ENCODE assay signal across 29 mouse cellular contexts in the genomic region with DNA sequence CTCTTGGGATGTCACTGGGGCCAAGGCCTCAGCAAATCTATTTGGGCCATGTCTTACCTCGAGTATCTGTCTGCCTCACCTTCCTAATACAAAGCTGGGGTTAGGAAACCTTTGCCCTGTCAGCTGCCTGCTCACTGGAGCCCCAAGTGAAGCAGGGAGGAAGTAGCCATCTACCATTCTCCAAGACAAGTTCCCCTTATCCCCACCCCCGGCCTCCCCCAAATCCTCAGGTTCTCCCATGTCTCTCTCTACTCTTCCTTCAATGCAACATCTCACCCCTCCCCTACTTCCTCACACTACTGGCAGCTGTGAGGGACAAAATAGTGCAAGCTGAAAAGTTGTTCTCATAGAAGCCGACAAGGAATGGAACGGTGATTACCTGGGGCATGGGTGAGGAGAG. TPM values are rescaled to one million over a fixed set of nuclear protein-coding genes. Genes with fewer than 3 reads are reported as not detected.
A peak's percentile ranks its signal among the peaks of the same experiment; 100 is the strongest.
DNase-seq lines count a peak whose midpoint lies in the region; ATAC-seq and TF ChIP-seq lines count a peak whose summit lies in the region.
"Had no signal": no experiment of that assay in that cellular context is flagged by ENCODE, and none has a peak within 500 bp of the region (broad histone marks: within the 10 kb centered on the region; RNA-seq: fewer than 3 reads in every experiment).

No protein-coding gene starts in this region.

- no peak overlapping the region; the same call in 1 of the 2 replicates for H3K27ac ChIP-seq in intestine, postnatal 0 days (ENCODE audit: low read depth, low read length)
- no peak overlapping the region for H3K27ac ChIP-seq in intestine, embryonic 15.5 days
- no peak overlapping the region for H3K27ac ChIP-seq in midbrain, embryonic 11.5 days (ENCODE audit: low read depth, low read length)
- H3K27ac ChIP-seq in midbrain, embryonic 14.5 days (replicated peaks; ENCODE audit: low read depth, low read length) = no peak overlapping the region
- H3K27ac ChIP-seq in forebrain, embryonic 14.5 days (ENCODE audit: low read depth, low read length) = no peak overlapping the region
- H3K27ac ChIP-seq: embryonic facial prominence, embryonic 13.5 days; embryonic facial prominence, embryonic 15.5 days; forebrain, embryonic 10.5 days; forebrain, embryonic 12.5 days; forebrain, embryonic 15.5 days had no signal

- peak; percentile 19 for DNase-seq in midbrain, embryonic 11.5 days (ENCODE audit: low spot score, missing footprints)
- DNase-seq in midbrain, embryonic 14.5 days = no peak
- DNase-seq in forebrain, embryonic 14.5 days (ENCODE audit: low spot score) = no peak
- DNase-seq: adrenal gland, adult 2 months; adrenal gland, postnatal 10 days; adrenal gland, postnatal 25 days; cerebellum, adult 11 months; cerebellum, adult 18-20 months; cerebellum, adult 8-10 months; cerebellum, adult 9-11 months; cerebellum, postnatal 14 days; cerebellum, postnatal 36 days; embryo, embryonic 11 days had no signal

- WGBS in intestine, postnatal 0 days = 65% methylated on average over 4 of the region's 4 CpGs
- 76% methylated on average over 4 of the region's 4 CpGs for WGBS in intestine, embryonic 15.5 days
- 90% methylated on average over 4 of the region's 4 CpGs for WGBS in midbrain, embryonic 11.5 days
- WGBS in midbrain, embryonic 14.5 days = 89% methylated on average over 4 of the region's 4 CpGs
- WGBS in forebrain, embryonic 14.5 days = 88% methylated on average over 4 of the region's 4 CpGs

- peaks cover 14% of the 10 kb centered on the region for H3K36me3 ChIP-seq in intestine, postnatal 0 days (ENCODE audit: control insufficient read depth, insufficient read depth)
- H3K36me3 ChIP-seq in intestine, embryonic 15.5 days = no peaks in the 10 kb centered on the region; the same call in 1 of the 2 replicates
- H3K36me3 ChIP-seq in midbrain, embryonic 11.5 days (ENCODE audit: control insufficient read depth, insufficient read depth, low read length) = no peaks in the 10 kb centered on the region
- no peaks in the 10 kb centered on the region for H3K36me3 ChIP-seq in midbrain, embryonic 14.5 days (ENCODE audit: control insufficient read depth, insufficient read depth, low read length)
- H3K36me3 ChIP-seq in forebrain, embryonic 14.5 days (ENCODE audit: control insufficient read depth, insufficient read depth, low read length) = 0 out of 2 replicates have a peak, but pooled peaks cover 5% of the 10 kb centered on the region
- H3K36me3 ChIP-seq: forebrain, embryonic 15.5 days had no signal

- H3K4me1 ChIP-seq in intestine, postnatal 0 days (replicated peaks; ENCODE audit: control insufficient read depth, insufficient read depth, low read length) = peaks cover 5% of the 10 kb centered on the region; the same call in 1 of the 2 replicates
- H3K4me1 ChIP-seq in intestine, embryonic 15.5 days (replicated peaks) = 0 out of 2 replicates have a peak, but pooled peaks cover 4% of the 10 kb centered on the region
- peaks cover 2% of the 10 kb centered on the region; the same call in 1 of the 2 replicates for H3K4me1 ChIP-seq in midbrain, embryonic 11.5 days (ENCODE audit: control insufficient read depth, insufficient read depth, low read length)
- no peaks in the 10 kb centered on the region for H3K4me1 ChIP-seq in midbrain, embryonic 14.5 days (ENCODE audit: control insufficient read depth, insufficient read depth, low read length)
- peaks cover 18% of the 10 kb centered on the region for H3K4me1 ChIP-seq in forebrain, embryonic 14.5 days (ENCODE audit: control insufficient read depth, insufficient read depth, low read length)
- H3K4me1 ChIP-seq: embryonic facial prominence, embryonic 15.5 days had no signal

- TF ChIP-seq CTCF in intestine, postnatal 0 days (IDR thresholded peaks at IDR 0.05; ENCODE audit: low read depth) = 0 out of 2 replicates have a peak, but pooled peaks have one; percentile 18

- H3K9ac ChIP-seq in intestine, postnatal 0 days (ENCODE audit: low read depth, low read length) = no peak overlapping the region
- H3K9ac ChIP-seq in intestine, embryonic 15.5 days = no peak overlapping the region
- H3K9ac ChIP-seq in midbrain, embryonic 11.5 days (ENCODE audit: low read length) = no peak overlapping the region
- H3K9ac ChIP-seq in midbrain, embryonic 14.5 days (replicated peaks; ENCODE audit: low read length) = no peak overlapping the region
- no peak overlapping the region for H3K9ac ChIP-seq in forebrain, embryonic 14.5 days (ENCODE audit: low read length)
- H3K9ac ChIP-seq: embryonic facial prominence, embryonic 13.5 days; embryonic facial prominence, embryonic 15.5 days; forebrain, embryonic 12.5 days; forebrain, embryonic 15.5 days had no signal

- H3K4me3 ChIP-seq in intestine, postnatal 0 days (ENCODE audit: low read depth, low read length) = no peak overlapping the region
- H3K4me3 ChIP-seq in intestine, embryonic 15.5 days (replicated peaks) = no peak overlapping the region
- H3K4me3 ChIP-seq in midbrain, embryonic 11.5 days (ENCODE audit: low read depth, low read length) = no peak overlapping the region
- no peak overlapping the region for H3K4me3 ChIP-seq in midbrain, embryonic 14.5 days (replicated peaks; ENCODE audit: low read depth, low read length)
- no peak overlapping the region for H3K4me3 ChIP-seq in forebrain, embryonic 14.5 days (ENCODE audit: low read depth, low read length)
- H3K4me3 ChIP-seq: embryonic facial prominence, embryonic 13.5 days; embryonic facial prominence, embryonic 15.5 days; erythroblast, embryonic 14.5 days; forebrain, embryonic 10.5 days; forebrain, embryonic 12.5 days; forebrain, embryonic 15.5 days had no signal

- no peaks in the 10 kb centered on the region for H3K9me3 ChIP-seq in intestine, postnatal 0 days (ENCODE audit: control insufficient read depth)
- no peaks in the 10 kb centered on the region for H3K9me3 ChIP-seq in intestine, embryonic 15.5 days
- no peaks in the 10 kb centered on the region for H3K9me3 ChIP-seq in midbrain, embryonic 11.5 days (ENCODE audit: control insufficient read depth, low read length)
- H3K9me3 ChIP-seq in midbrain, embryonic 14.5 days (ENCODE audit: control insufficient read depth, low read length) = no peaks in the 10 kb centered on the region
- no peaks in the 10 kb centered on the region for H3K9me3 ChIP-seq in forebrain, embryonic 14.5 days (replicated peaks; ENCODE audit: control insufficient read depth, low read length)
- H3K9me3 ChIP-seq: embryonic facial prominence, embryonic 13.5 days; embryonic facial prominence, embryonic 15.5 days; forebrain, embryonic 10.5 days; forebrain, embryonic 12.5 days; forebrain, embryonic 15.5 days had no signal

- H3K27me3 ChIP-seq in intestine, postnatal 0 days (replicated peaks; ENCODE audit: control insufficient read depth, insufficient read depth, low read length) = no peaks in the 10 kb centered on the region
- H3K27me3 ChIP-seq in intestine, embryonic 15.5 days (replicated peaks) = no peaks in the 10 kb centered on the region
- H3K27me3 ChIP-seq in midbrain, embryonic 11.5 days (ENCODE audit: control insufficient read depth, insufficient read depth, low read length) = no peaks in the 10 kb centered on the region
- H3K27me3 ChIP-seq in midbrain, embryonic 14.5 days (ENCODE audit: control insufficient read depth, insufficient read depth, low read length) = no peaks in the 10 kb centered on the region
- H3K27me3 ChIP-seq in forebrain, embryonic 14.5 days (replicated peaks; ENCODE audit: control insufficient read depth, insufficient read depth, low read length) = no peaks in the 10 kb centered on the region
- H3K27me3 ChIP-seq: embryonic facial prominence, embryonic 13.5 days; embryonic facial prominence, embryonic 15.5 days; forebrain, embryonic 12.5 days; forebrain, embryonic 15.5 days had no signal

- ATAC-seq in intestine, postnatal 0 days = no peak
- ATAC-seq in intestine, embryonic 15.5 days = no peak
- ATAC-seq in midbrain, embryonic 11.5 days (ENCODE audit: low FRiP score) = no peak
- ATAC-seq in midbrain, embryonic 14.5 days (ENCODE audit: low FRiP score, low TSS enrichment) = no peak
- peak; percentile 50; the same call in 1 of the 2 replicates for ATAC-seq in megakaryocyte progenitor cell, adult 5-6 weeks (replicated peaks; ENCODE audit: poor library complexity)
- ATAC-seq in forebrain, embryonic 14.5 days = no peak
- ATAC-seq: forebrain, embryonic 15.5 days had no signal

- no peak overlapping the region for H3K4me2 ChIP-seq in intestine, postnatal 0 days (replicated peaks; ENCODE audit: low read depth)
- no peak overlapping the region for H3K4me2 ChIP-seq in intestine, embryonic 15.5 days (replicated peaks)
- H3K4me2 ChIP-seq in midbrain, embryonic 11.5 days = no peak overlapping the region
- H3K4me2 ChIP-seq in midbrain, embryonic 14.5 days (ENCODE audit: low read length) = no peak overlapping the region
- no peak overlapping the region for H3K4me2 ChIP-seq in forebrain, embryonic 14.5 days (ENCODE audit: low read length)
- H3K4me2 ChIP-seq: embryonic facial prominence, embryonic 13.5 days; embryonic facial prominence, embryonic 15.5 days; forebrain, embryonic 12.5 days; forebrain, embryonic 15.5 days had no signal

RNA-seq across cellular contexts. Expression of a gene that starts 52.4 kb away (rescaled TPM):
- not detected in 2 replicates for polyA plus RNA-seq in intestine, postnatal 0 days (2015; fragmentation: Nextera tagmentation; extraction: Ambion mirVana)
- polyA plus RNA-seq in intestine, embryonic 15.5 days (2015; fragmentation: Nextera tagmentation; extraction: Ambion mirVana) = not detected in 2 replicates
- not detected in 2 replicates for polyA plus RNA-seq in midbrain, embryonic 11.5 days (2014; fragmentation: Nextera tagmentation; extraction: Ambion mirVana)
- polyA plus RNA-seq in midbrain, embryonic 14.5 days (2014; fragmentation: Nextera tagmentation; extraction: Ambion mirVana) = not detected in 2 replicates
- not detected in 2 replicates for total RNA-seq in megakaryocyte progenitor cell, adult 5-6 weeks (2015)
- total RNA-seq in megakaryocyte progenitor cell, adult 5-6 weeks (2017) = not detected in 2 replicates
- polyA plus RNA-seq in forebrain, embryonic 14.5 days (2014; fragmentation: Nextera tagmentation; extraction: Ambion mirVana) = not detected in 2 replicates
- total RNA-seq: adrenal gland, adult 2 months; adrenal gland, postnatal 10 days; adrenal gland, postnatal 25 days; adrenal gland, postnatal 4 days; common myeloid progenitor, adult 5-6 weeks; ES-E14; MEL had no signal
- polyA plus RNA-seq: adrenal gland, adult 2 months; brain, embryonic 14.5 days; C2C12; embryonic facial prominence, embryonic 11.5 days; embryonic facial prominence, embryonic 13.5 days; embryonic facial prominence, embryonic 15.5 days; erythroblast, embryonic 14.5 days; forebrain, embryonic 10.5 days; forebrain, embryonic 12.5 days; forebrain, embryonic 15.5 days had no signal
